Mouse (Mus musculus): ENCODE results near the gene Prkce. TPM values are rescaled to one million over a fixed set of nuclear protein-coding genes. Genes with fewer than 3 reads are reported as not detected.

Prkce gene
- polyA plus RNA-seq, 1 experiment from 2014 or later: 7.4 TPM

GRCm38 (mm10) chr17:86330076-86330955 is 162.7 kb downstream of the Prkce start:
- Histone ChIP-seq H3K4me3 (ENCODE audit: low read depth, low read length) (no peak overlapping the region), H3K9ac (ENCODE audit: low read depth, low read length) (peak overlapping the region; percentile 27; the same call in 1 of the 2 replicates), H3K9me3 (ENCODE audit: control insufficient read depth, low read length) (no peaks in the 10 kb centered on the region), H3K4me1 (replicated peaks; ENCODE audit: control insufficient read depth, insufficient read depth, low read length) (no peaks in the 10 kb centered on the region; the same call in 1 of the 2 replicates), H3K4me2 (replicated peaks; ENCODE audit: low read depth, low read length) (no peak overlapping the region), H3K27me3 (ENCODE audit: control insufficient read depth, insufficient read depth, low read length) (no peaks in the 10 kb centered on the region), H3K36me3 (ENCODE audit: control insufficient read depth, insufficient read depth, low read length) (no peaks in the 10 kb centered on the region), H3K27ac (ENCODE audit: low read depth, low read length) (peak overlapping the region; percentile 2)
- ATAC-seq (ENCODE audit: low FRiP score) (peak; percentile 58), DNase-seq (ENCODE audit: low spot score) (peak; percentile 42)
- WGBS: 40% methylated on average over 16 of the region's 16 CpGs

GRCm38 (mm10) chr17:86331835-86332234 is 164.2 kb downstream of the Prkce start:
- H3K36me3 ChIP-seq (ENCODE audit: control insufficient read depth, insufficient read depth, low read length): no peaks in the 10 kb centered on the region
- ATAC-seq (ENCODE audit: low FRiP score): no peak
- H3K4me3 ChIP-seq (ENCODE audit: low read depth, low read length): no peak overlapping the region
- H3K4me2 ChIP-seq (replicated peaks; ENCODE audit: low read depth, low read length): no peak overlapping the region
- H3K4me1 ChIP-seq (replicated peaks; ENCODE audit: control insufficient read depth, insufficient read depth, low read length): no peaks in the 10 kb centered on the region; the same call in 1 of the 2 replicates
- DNase-seq (ENCODE audit: low spot score): no peak
- no peak overlapping the region for H3K9ac ChIP-seq (ENCODE audit: low read depth, low read length)
- H3K27ac ChIP-seq (ENCODE audit: low read depth, low read length): no peak overlapping the region
- no peaks in the 10 kb centered on the region for H3K9me3 ChIP-seq (ENCODE audit: control insufficient read depth, low read length)
- no peaks in the 10 kb centered on the region for H3K27me3 ChIP-seq (ENCODE audit: control insufficient read depth, insufficient read depth, low read length)
- WGBS: 75% methylated on average over 8 of the region's 8 CpGs

- DNase-seq (ENCODE audit: low spot score): no peak
- no peak overlapping the region for H3K4me2 ChIP-seq (replicated peaks; ENCODE audit: low read depth, low read length)
- no peaks in the 10 kb centered on the region for H3K36me3 ChIP-seq (ENCODE audit: control insufficient read depth, insufficient read depth, low read length)
- H3K9me3 ChIP-seq (ENCODE audit: control insufficient read depth, low read length): no peaks in the 10 kb centered on the region
- whole genome bisulfite sequencing: 95% methylated on average over 4 of the region's 4 CpGs
- no peaks in the 10 kb centered on the region; the same call in 1 of the 2 replicates for H3K4me1 ChIP-seq (replicated peaks; ENCODE audit: control insufficient read depth, insufficient read depth, low read length)
- H3K27ac ChIP-seq (ENCODE audit: low read depth, low read length): no peak overlapping the region
- no peak overlapping the region for H3K9ac ChIP-seq (ENCODE audit: low read depth, low read length)
- no peak overlapping the region for H3K4me3 ChIP-seq (ENCODE audit: low read depth, low read length)
- ATAC-seq (ENCODE audit: low FRiP score): no peak
- H3K27me3 ChIP-seq (ENCODE audit: control insufficient read depth, insufficient read depth, low read length): no peaks in the 10 kb centered on the region
Measured at GRCm38 (mm10) chr17:86334990-86335389, 167.4 kb downstream of the Prkce start.

- no peak for DNase-seq (ENCODE audit: low spot score)
- 71% methylated on average over 4 of the region's 4 CpGs for WGBS
- Histone ChIP-seq H3K4me3 (ENCODE audit: low read depth, low read length) (no peak overlapping the region), H3K9me3 (ENCODE audit: control insufficient read depth, low read length) (no peaks in the 10 kb centered on the region), H3K27me3 (ENCODE audit: control insufficient read depth, insufficient read depth, low read length) (no peaks in the 10 kb centered on the region), H3K36me3 (ENCODE audit: control insufficient read depth, insufficient read depth, low read length) (no peaks in the 10 kb centered on the region), H3K27ac (ENCODE audit: low read depth, low read length) (no peak overlapping the region), H3K9ac (ENCODE audit: low read depth, low read length) (no peak overlapping the region), H3K4me2 (replicated peaks; ENCODE audit: low read depth, low read length) (no peak overlapping the region), H3K4me1 (replicated peaks; ENCODE audit: control insufficient read depth, insufficient read depth, low read length) (no peaks in the 10 kb centered on the region)
- ATAC-seq (ENCODE audit: low FRiP score): no peak
Measured at GRCm38 (mm10) chr17:86336652-86337073, 169.1 kb downstream of the Prkce start.

GRCm38 (mm10) chr17:86337076-86337475 is 169.5 kb downstream of the Prkce start:
- WGBS: 72% methylated on average over 3 of the region's 3 CpGs
- DNase-seq (ENCODE audit: low spot score) (no peak), ATAC-seq (ENCODE audit: low FRiP score) (no peak)

GRCm38 (mm10) chr17:86338328-86338727 is 170.7 kb downstream of the Prkce start:
- Histone ChIP-seq H3K9me3 (ENCODE audit: control insufficient read depth, low read length) (no peaks in the 10 kb centered on the region), H3K36me3 (ENCODE audit: control insufficient read depth, insufficient read depth, low read length) (no peaks in the 10 kb centered on the region), H3K27ac (ENCODE audit: low read depth, low read length) (no peak overlapping the region), H3K4me2 (replicated peaks; ENCODE audit: low read depth, low read length) (no peak overlapping the region), H3K9ac (ENCODE audit: low read depth, low read length) (no peak overlapping the region), H3K27me3 (ENCODE audit: control insufficient read depth, insufficient read depth, low read length) (no peaks in the 10 kb centered on the region), H3K4me3 (ENCODE audit: low read depth, low read length) (no peak overlapping the region), H3K4me1 (replicated peaks; ENCODE audit: control insufficient read depth, insufficient read depth, low read length) (no peaks in the 10 kb centered on the region)
- 72% methylated on average over 5 of the region's 5 CpGs for WGBS
- DNase-seq (ENCODE audit: low spot score) (no peak), ATAC-seq (ENCODE audit: low FRiP score) (no peak)

More at GRCm38 (mm10) chr17:86337076-86337475, 169.5 kb downstream of the Prkce start:
- Histone ChIP-seq H3K36me3 (ENCODE audit: control insufficient read depth, insufficient read depth, low read length) (no peaks in the 10 kb centered on the region), H3K9ac (ENCODE audit: low read depth, low read length) (no peak overlapping the region), H3K27ac (ENCODE audit: low read depth, low read length) (no peak overlapping the region), H3K9me3 (ENCODE audit: control insufficient read depth, low read length) (no peaks in the 10 kb centered on the region), H3K27me3 (ENCODE audit: control insufficient read depth, insufficient read depth, low read length) (no peaks in the 10 kb centered on the region), H3K4me2 (replicated peaks; ENCODE audit: low read depth, low read length) (no peak overlapping the region), H3K4me1 (replicated peaks; ENCODE audit: control insufficient read depth, insufficient read depth, low read length) (no peaks in the 10 kb centered on the region), H3K4me3 (ENCODE audit: low read depth, low read length) (no peak overlapping the region)

GRCm38 (mm10) chr17:86344032-86344431 is 176.4 kb downstream of the Prkce start:
- Histone ChIP-seq H3K9ac (ENCODE audit: low read depth, low read length) (no peak overlapping the region), H3K9me3 (ENCODE audit: control insufficient read depth, low read length) (no peaks in the 10 kb centered on the region), H3K4me3 (ENCODE audit: low read depth, low read length) (no peak overlapping the region), H3K27me3 (ENCODE audit: control insufficient read depth, insufficient read depth, low read length) (no peaks in the 10 kb centered on the region), H3K36me3 (ENCODE audit: control insufficient read depth, insufficient read depth, low read length) (no peaks in the 10 kb centered on the region), H3K27ac (ENCODE audit: low read depth, low read length) (no peak overlapping the region), H3K4me2 (replicated peaks; ENCODE audit: low read depth, low read length) (no peak overlapping the region), H3K4me1 (replicated peaks; ENCODE audit: control insufficient read depth, insufficient read depth, low read length) (no peaks in the 10 kb centered on the region)
- no peak for DNase-seq (ENCODE audit: low spot score)
- 82% methylated on average over 8 of the region's 8 CpGs for WGBS
- no peak for ATAC-seq (ENCODE audit: low FRiP score)

GRCm38 (mm10) chr17:86345234-86346005 is 177.8 kb downstream of the Prkce start:
- no peak for ATAC-seq (ENCODE audit: low FRiP score)
- H3K9me3 ChIP-seq (ENCODE audit: control insufficient read depth, low read length): no peaks in the 10 kb centered on the region
- H3K4me1 ChIP-seq (replicated peaks; ENCODE audit: control insufficient read depth, insufficient read depth, low read length): no peaks in the 10 kb centered on the region

More at GRCm38 (mm10) chr17:86345234-86346005, 177.8 kb downstream of the Prkce start:
- DNase-seq (ENCODE audit: low spot score): no peak
- H3K27ac ChIP-seq (ENCODE audit: low read depth, low read length): no peak overlapping the region
- no peak overlapping the region for H3K9ac ChIP-seq (ENCODE audit: low read depth, low read length)
- H3K27me3 ChIP-seq (ENCODE audit: control insufficient read depth, insufficient read depth, low read length): no peaks in the 10 kb centered on the region
- WGBS: 89% methylated on average over 22 of the region's 22 CpGs
- H3K36me3 ChIP-seq (ENCODE audit: control insufficient read depth, insufficient read depth, low read length): no peaks in the 10 kb centered on the region
- no peak overlapping the region for H3K4me2 ChIP-seq (replicated peaks; ENCODE audit: low read depth, low read length)
- H3K4me3 ChIP-seq (ENCODE audit: low read depth, low read length): no peak overlapping the region

All from hindbrain, embryonic 11.5 days (tissue).